Mouse (Mus musculus) midbrain, embryonic 16.5 days (tissue): Measurements from ENCODE around the gene Ppp2r3a. TPM values are rescaled to one million over a fixed set of nuclear protein-coding genes. Genes with fewer than 3 reads are reported as not detected.

Experiments
- ATAC-seq: fragments of 200-750 bp; cut with Nextera tagmentation; 2 replicates; pipeline ENCODE4 v1.8.0; 2017; ENCODE audit warnings: moderate TSS enrichment
- H3K27ac ChIP-seq: fragments of 300-500 bp; sonication (generic); 2 replicates; pipeline ENCODE4 v1.5.1; 2014; ENCODE audit warnings: mild to moderate bottlenecking, low read length, mixed read lengths
- H3K27me3 ChIP-seq: fragments of 300-500 bp; sonication (generic); 2 replicates; pipeline ENCODE4 v1.6.1; 2014; ENCODE audit warnings: low read depth, low read length, mixed read lengths; ENCODE audit not compliant: control insufficient read depth, insufficient read depth
- H3K36me3 ChIP-seq: fragments of 300-500 bp; sonication (generic); 2 replicates; pipeline ENCODE4 v1.6.1; 2014; ENCODE audit warnings: mild to moderate bottlenecking, low read length, moderate library complexity, mixed read lengths; ENCODE audit not compliant: control insufficient read depth, insufficient read depth
- H3K4me1 ChIP-seq: fragments of 300-500 bp; sonication (generic); 2 replicates; pipeline ENCODE4 v1.6.1; 2014; ENCODE audit warnings: mild to moderate bottlenecking, low read length, mixed read lengths; ENCODE audit not compliant: control insufficient read depth, insufficient read depth
- H3K4me2 ChIP-seq: fragments of 300-500 bp; sonication (generic); 2 replicates; pipeline ENCODE4 v1.6.1; 2014; ENCODE audit warnings: mild to moderate bottlenecking, low read length, mixed read lengths
- H3K4me3 ChIP-seq: fragments of 300-500 bp; sonication (generic); 2 replicates; pipeline ENCODE4 v1.5.1; 2014; ENCODE audit warnings: low read depth, mild to moderate bottlenecking, low read length, moderate library complexity, mixed read lengths
- H3K9ac ChIP-seq: fragments of 300-500 bp; sonication (generic); 2 replicates; pipeline ENCODE4 v1.6.1; 2014; ENCODE audit warnings: low read depth, low read length, mixed read lengths
- H3K9me3 ChIP-seq: fragments of 300-500 bp; sonication (generic); replicated peaks from 2 replicates; pipeline ENCODE4 v1.6.1; 2014; ENCODE audit warnings: mild to moderate bottlenecking, low read length, mixed read lengths; ENCODE audit not compliant: control insufficient read depth, poor library complexity, severe bottlenecking
- WGBS: fragments of 180-500 bp; shearing (Covaris S2); extraction: QIAGEN DNeasy Blood & Tissue Kit; methylation state at CpG from one replicate; pipeline ENCODE4 v1.1.7; 2014; 5-methylcytosine and 5-hydroxymethylcytosine counted together
- polyA plus RNA-seq: library from polyadenylated mRNA; unstranded; fragments of >200 nt; fragmentation: Nextera tagmentation; extraction: Ambion mirVana; gene quantifications from 2 replicates; pipeline ENCODE4 v1.2.1, GENCODE M21; 2015

Gene Ppp2r3a
- polyA plus RNA-seq, 1 experiment from 2014 or later: 22.8 TPM

DNA sequence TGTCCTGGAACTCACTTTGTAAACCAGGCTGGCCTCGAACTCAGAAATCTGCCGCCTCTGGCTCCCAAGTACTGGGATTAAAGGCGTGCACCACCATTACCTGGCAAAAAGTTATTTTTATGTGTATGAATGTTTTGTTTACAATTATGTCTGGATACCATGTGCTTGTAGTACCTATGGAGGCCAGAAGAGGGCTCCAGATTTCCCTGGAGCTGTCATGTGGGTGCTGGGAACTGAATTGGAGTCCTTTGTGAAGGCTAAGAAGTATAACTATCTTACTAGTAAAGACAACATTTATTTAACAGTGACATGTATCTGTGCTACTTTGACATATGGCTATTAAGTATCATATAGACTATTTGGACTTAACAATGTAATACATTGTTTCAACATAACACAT, 181.8 kb downstream of the Ppp2r3a start:
- no peak for ATAC-seq
- Histone ChIP-seq H3K4me2 (no peak overlapping the region), H3K9ac (no peak overlapping the region), H3K4me3 (no peak overlapping the region), H3K4me1 (peaks cover 5% of the 10 kb centered on the region; the same call in 1 of the 2 replicates), H3K27me3 (no peaks in the 10 kb centered on the region), H3K36me3 (no peaks in the 10 kb centered on the region; the same call in 1 of the 2 replicates), H3K9me3 (no peaks in the 10 kb centered on the region), H3K27ac (no peak overlapping the region)
- WGBS: 97% methylated on average over 3 of the region's 3 CpGs

DNA sequence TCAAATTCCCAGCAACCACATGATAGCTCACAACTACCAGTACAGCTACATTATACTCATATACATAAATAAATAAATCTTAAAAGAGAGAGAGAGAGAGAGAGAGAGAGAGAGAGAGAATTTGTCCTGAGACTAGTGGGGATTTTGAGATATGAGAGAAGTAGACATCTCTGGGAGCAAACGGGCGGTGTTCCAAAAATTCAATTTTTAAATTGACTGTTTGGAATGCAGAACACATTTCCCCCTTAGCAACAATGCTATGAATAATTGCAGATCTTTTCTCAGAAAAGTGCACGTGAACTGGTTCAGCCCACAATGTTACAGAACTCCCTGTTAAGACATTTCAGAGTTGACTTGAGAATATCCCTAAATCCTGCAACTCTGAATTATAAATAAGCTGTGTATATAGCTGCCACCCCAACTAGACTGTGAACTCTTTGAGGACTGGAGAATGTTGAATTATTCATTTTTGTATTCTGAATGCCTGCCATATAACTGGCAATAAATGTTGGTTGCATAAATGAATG, 186.5 kb downstream of the Ppp2r3a start:
- Histone ChIP-seq H3K36me3 (no peaks in the 10 kb centered on the region; the same call in 1 of the 2 replicates), H3K9ac (no peak overlapping the region), H3K27me3 (no peaks in the 10 kb centered on the region), H3K27ac (no peak overlapping the region), H3K4me3 (no peak overlapping the region), H3K4me1 (no peaks in the 10 kb centered on the region), H3K4me2 (no peak overlapping the region), H3K9me3 (no peaks in the 10 kb centered on the region)
- no peak for ATAC-seq
- 68% methylated on average over 3 of the region's 3 CpGs for WGBS

DNA sequence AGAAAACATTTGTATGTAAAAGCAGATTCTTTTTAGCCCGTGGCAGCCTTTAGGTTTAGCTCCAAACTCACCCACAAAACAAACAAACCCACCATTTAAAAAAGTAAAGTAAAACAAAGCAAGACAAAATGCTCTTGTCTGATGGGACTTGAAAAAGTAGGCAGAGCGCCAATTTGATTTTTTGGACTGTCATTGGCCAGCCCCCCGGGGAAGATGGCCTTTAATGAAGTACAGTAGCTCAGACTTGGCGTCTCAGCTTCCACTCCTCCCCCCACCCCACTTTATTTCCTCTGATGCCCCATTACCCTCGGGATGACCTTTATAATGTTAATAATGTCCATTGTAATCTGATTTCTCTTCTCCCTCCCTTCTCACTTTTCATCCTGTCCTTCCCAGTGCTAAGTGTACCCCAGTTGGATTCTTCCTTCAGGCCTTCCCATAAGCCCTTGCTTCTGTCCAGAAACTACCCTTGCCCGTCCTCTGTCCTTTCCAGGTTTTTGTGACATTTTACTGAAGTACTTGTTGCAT, 189.3 kb downstream of the Ppp2r3a start:
- Histone ChIP-seq H3K4me2 (no peak overlapping the region), H3K9ac (no peak overlapping the region), H3K27ac (no peak overlapping the region), H3K9me3 (no peaks in the 10 kb centered on the region), H3K4me3 (no peak overlapping the region), H3K4me1 (no peaks in the 10 kb centered on the region), H3K27me3 (no peaks in the 10 kb centered on the region), H3K36me3 (no peaks in the 10 kb centered on the region)
- WGBS: 72% methylated on average over 6 of the region's 6 CpGs
- ATAC-seq: no peak

DNA sequence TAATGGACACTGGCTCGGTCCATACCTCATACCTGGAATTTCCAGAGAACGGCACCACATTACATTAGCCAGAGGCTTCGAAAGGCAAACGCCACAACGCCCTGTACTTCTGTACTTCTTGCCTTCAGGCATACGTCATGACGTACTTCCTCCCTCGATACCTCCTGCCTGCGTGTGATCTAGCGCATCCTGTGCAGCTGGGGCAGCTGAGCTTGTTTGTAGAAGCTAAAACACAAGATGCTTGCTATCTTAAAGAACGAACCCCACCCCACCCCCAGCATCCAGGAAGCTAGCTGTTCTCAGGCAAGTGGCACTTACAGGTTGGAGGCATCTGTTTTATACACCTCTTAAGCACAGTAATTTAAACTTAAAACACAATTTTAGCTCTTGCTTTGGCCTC, 190.6 kb downstream of the Ppp2r3a start:
- ATAC-seq: no peak
- Histone ChIP-seq H3K4me1 (no peaks in the 10 kb centered on the region), H3K27me3 (no peaks in the 10 kb centered on the region), H3K9me3 (no peaks in the 10 kb centered on the region), H3K36me3 (no peaks in the 10 kb centered on the region), H3K4me3 (no peak overlapping the region), H3K9ac (no peak overlapping the region), H3K27ac (no peak overlapping the region), H3K4me2 (no peak overlapping the region)
- 81% methylated on average over 11 of the region's 11 CpGs for WGBS

DNA sequence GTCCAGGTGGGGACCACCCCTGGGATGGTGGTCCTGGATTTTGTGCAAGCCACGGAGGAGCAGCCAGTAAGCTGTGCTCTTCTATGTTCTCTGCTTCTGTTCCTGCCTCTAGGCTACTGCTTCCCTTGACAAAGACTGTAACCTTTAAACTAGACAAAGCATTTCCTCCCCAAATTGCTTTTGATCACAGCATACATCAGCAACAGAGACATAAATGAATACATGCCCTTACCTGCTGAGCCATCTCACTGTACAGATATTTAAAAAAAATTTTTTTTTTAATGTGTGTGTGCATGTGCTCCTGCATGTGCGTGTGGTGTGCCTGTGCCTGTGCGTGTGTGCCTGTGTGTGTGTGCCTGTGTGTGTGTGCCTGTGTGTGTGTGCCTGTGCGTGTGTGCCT, 194.4 kb downstream of the Ppp2r3a start:
- Histone ChIP-seq H3K27ac (no peak overlapping the region), H3K4me1 (no peaks in the 10 kb centered on the region), H3K4me3 (no peak overlapping the region), H3K36me3 (no peaks in the 10 kb centered on the region), H3K9ac (no peak overlapping the region), H3K4me2 (no peak overlapping the region), H3K9me3 (no peaks in the 10 kb centered on the region), H3K27me3 (no peaks in the 10 kb centered on the region)
- 98% methylated on average over 4 of the region's 4 CpGs for WGBS
- no peak for ATAC-seq

Other genes starting within 250 kb of the Ppp2r3a start
- gene Pccb, start 216.9 kb downstream of the Ppp2r3a start, polyA plus RNA-seq: 25.2 and 27.6 TPM in 2 replicates
- 3.4 and 4.2 TPM in 2 replicates for gene Msl2, start 177.7 kb downstream of the Ppp2r3a start, polyA plus RNA-seq